Mouse (Mus musculus): Measurements from ENCODE around the gene Sik1. TPM values are rescaled to one million over a fixed set of nuclear protein-coding genes. Genes with fewer than 3 reads are reported as not detected.

The Sik1 gene
- polyA plus RNA-seq, 1 experiment from 2014 or later = 11.2 TPM

GRCm38 (mm10) chr17:31802272-31803017, 53.2 kb downstream of the Sik1 start:
- H3K9me3 ChIP-seq (ENCODE audit: control insufficient read depth, low read length) = no peaks in the 10 kb centered on the region
- H3K36me3 ChIP-seq (ENCODE audit: control insufficient read depth, insufficient read depth, low read length) = no peaks in the 10 kb centered on the region
- H3K4me2 ChIP-seq = no peak overlapping the region
- no peak overlapping the region for H3K4me3 ChIP-seq (ENCODE audit: low read depth, low read length)
- DNase-seq (ENCODE audit: low spot score) (no peak), ATAC-seq (replicated peaks; ENCODE audit: low FRiP score) (no peak)
- H3K9ac ChIP-seq (ENCODE audit: low read depth, low read length) = no peak overlapping the region
- H3K27me3 ChIP-seq (replicated peaks; ENCODE audit: control insufficient read depth, insufficient read depth, low read length) = no peaks in the 10 kb centered on the region
- no peak overlapping the region for H3K27ac ChIP-seq (ENCODE audit: low read depth, low read length)
- WGBS = 53% methylated on average over 7 of the region's 7 CpGs
- H3K4me1 ChIP-seq (replicated peaks; ENCODE audit: control insufficient read depth, insufficient read depth, low read length) = no peaks in the 10 kb centered on the region

- 74% methylated on average over 7 of the region's 7 CpGs for WGBS
- Histone ChIP-seq H3K27ac (ENCODE audit: low read depth, low read length) (no peak overlapping the region), H3K27me3 (replicated peaks; ENCODE audit: control insufficient read depth, insufficient read depth, low read length) (no peaks in the 10 kb centered on the region), H3K9me3 (ENCODE audit: control insufficient read depth, low read length) (no peaks in the 10 kb centered on the region), H3K4me3 (ENCODE audit: low read depth, low read length) (no peak overlapping the region), H3K4me1 (replicated peaks; ENCODE audit: control insufficient read depth, insufficient read depth, low read length) (no peaks in the 10 kb centered on the region), H3K36me3 (ENCODE audit: control insufficient read depth, insufficient read depth, low read length) (no peaks in the 10 kb centered on the region), H3K9ac (ENCODE audit: low read depth, low read length) (no peak overlapping the region), H3K4me2 (no peak overlapping the region)
- ATAC-seq (replicated peaks; ENCODE audit: low FRiP score) (no peak), DNase-seq (ENCODE audit: low spot score) (no peak)
Observed at GRCm38 (mm10) chr17:31800852-31801363, 54.7 kb downstream of the Sik1 start.

GRCm38 (mm10) chr17:31795893-31796292, 59.7 kb downstream of the Sik1 start:
- Histone ChIP-seq H3K27me3 (replicated peaks; ENCODE audit: control insufficient read depth, insufficient read depth, low read length) (no peaks in the 10 kb centered on the region), H3K4me3 (ENCODE audit: low read depth, low read length) (no peak overlapping the region), H3K9ac (ENCODE audit: low read depth, low read length) (no peak overlapping the region), H3K36me3 (ENCODE audit: control insufficient read depth, insufficient read depth, low read length) (no peaks in the 10 kb centered on the region), H3K4me2 (no peak overlapping the region), H3K9me3 (ENCODE audit: control insufficient read depth, low read length) (no peaks in the 10 kb centered on the region), H3K27ac (ENCODE audit: low read depth, low read length) (no peak overlapping the region), H3K4me1 (replicated peaks; ENCODE audit: control insufficient read depth, insufficient read depth, low read length) (peaks cover 8% of the 10 kb centered on the region)
- ATAC-seq (replicated peaks; ENCODE audit: low FRiP score) (no peak), DNase-seq (ENCODE audit: low spot score) (no peak)
- WGBS = 68% methylated on average over 4 of the region's 4 CpGs

Other genes with a start within 250 kb of the Sik1 start
- gene Cbs, start 218.6 kb downstream of the Sik1 start, polyA plus RNA-seq (2014; fragmentation: Nextera tagmentation; extraction: Ambion mirVana) = 7.3 and 8.3 TPM in 2 replicates
- 188 and 210 TPM in 2 replicates for gene U2af1, start 196.9 kb downstream of the Sik1 start, polyA plus RNA-seq (2014; fragmentation: Nextera tagmentation; extraction: Ambion mirVana)
- not detected in 2 replicates for gene Cryaa, start 178.0 kb downstream of the Sik1 start, polyA plus RNA-seq (2014; fragmentation: Nextera tagmentation; extraction: Ambion mirVana)
- gene Rrp1b, start 180.3 kb upstream of the Sik1 start, polyA plus RNA-seq (2014; fragmentation: Nextera tagmentation; extraction: Ambion mirVana) = 72.7 and 75.2 TPM in 2 replicates
- gene Hsf2bp, start 180.5 kb upstream of the Sik1 start, polyA plus RNA-seq (2014; fragmentation: Nextera tagmentation; extraction: Ambion mirVana) = 0.40 and 0.64 TPM in 2 replicates